Mouse (Mus musculus): ENCODE data around the gene Hdac11. TPM values are rescaled to one million over a fixed set of nuclear protein-coding genes. Genes with fewer than 3 reads are reported as not detected.
A peak's percentile ranks its signal among the peaks of the same experiment; 100 is the strongest.

Gene Hdac11
- polyA plus RNA-seq, 1 experiment from 2014 or later = 42.1 TPM

DNA sequence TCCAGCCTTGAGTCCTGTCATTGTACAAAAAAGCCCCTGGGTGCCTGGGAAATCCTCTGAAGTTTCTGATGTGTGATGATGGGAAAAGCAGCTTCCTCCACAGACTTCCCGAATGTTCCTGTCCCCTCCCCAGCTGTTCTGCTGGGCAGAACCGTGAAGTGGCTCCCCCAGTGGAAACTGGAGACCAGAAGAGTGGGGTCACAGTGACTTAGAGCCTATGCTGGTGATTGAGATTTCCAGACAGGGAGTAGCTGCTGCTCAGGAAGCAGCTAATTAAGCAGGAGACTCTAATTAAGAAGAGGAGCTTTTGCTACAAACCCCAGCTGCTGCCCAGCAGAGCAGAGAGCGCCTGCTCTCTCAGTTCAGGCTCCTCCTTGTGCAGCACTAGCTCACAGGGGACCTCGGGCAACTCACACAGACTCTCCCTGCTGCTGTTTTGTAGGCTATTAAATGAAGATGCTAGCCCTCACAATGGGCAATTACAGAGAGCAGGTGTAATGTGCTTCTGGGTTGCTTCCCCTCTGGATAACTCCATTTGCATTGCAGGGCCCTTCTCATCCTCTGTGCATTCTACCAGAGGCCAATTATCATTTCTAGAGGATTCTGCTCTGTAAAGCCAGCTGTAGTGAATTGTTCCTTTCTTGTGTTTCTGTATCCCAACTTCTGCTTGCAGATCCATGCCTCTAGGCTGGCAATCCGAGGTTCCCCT lies 9.9 kb upstream of the Hdac11 start:
- peak overlapping the region; percentile 5; the same call in 1 of the 2 replicates for H3K4me2 ChIP-seq (ENCODE audit: low read length)
- peak; percentile 84 for ATAC-seq (ENCODE audit: low FRiP score, low TSS enrichment)
- WGBS = 15% methylated on average over 5 of the region's 5 CpGs
- H3K27ac ChIP-seq (replicated peaks; ENCODE audit: low read depth, low read length) = peak overlapping the region; percentile 85
- no peaks in the 10 kb centered on the region for H3K9me3 ChIP-seq (ENCODE audit: control insufficient read depth, low read length)
- H3K27me3 ChIP-seq (ENCODE audit: control insufficient read depth, insufficient read depth, low read length) = no peaks in the 10 kb centered on the region
- no peaks in the 10 kb centered on the region for H3K36me3 ChIP-seq (ENCODE audit: control insufficient read depth, insufficient read depth, low read length)
- peak; percentile 75 for DNase-seq
- no peak overlapping the region for H3K4me3 ChIP-seq (replicated peaks; ENCODE audit: low read depth, low read length)
- H3K9ac ChIP-seq (replicated peaks; ENCODE audit: low read length) = peak overlapping the region; percentile 23; the same call in 1 of the 2 replicates
- H3K4me1 ChIP-seq (ENCODE audit: control insufficient read depth, insufficient read depth, low read length) = peaks cover 37% of the 10 kb centered on the region

DNA sequence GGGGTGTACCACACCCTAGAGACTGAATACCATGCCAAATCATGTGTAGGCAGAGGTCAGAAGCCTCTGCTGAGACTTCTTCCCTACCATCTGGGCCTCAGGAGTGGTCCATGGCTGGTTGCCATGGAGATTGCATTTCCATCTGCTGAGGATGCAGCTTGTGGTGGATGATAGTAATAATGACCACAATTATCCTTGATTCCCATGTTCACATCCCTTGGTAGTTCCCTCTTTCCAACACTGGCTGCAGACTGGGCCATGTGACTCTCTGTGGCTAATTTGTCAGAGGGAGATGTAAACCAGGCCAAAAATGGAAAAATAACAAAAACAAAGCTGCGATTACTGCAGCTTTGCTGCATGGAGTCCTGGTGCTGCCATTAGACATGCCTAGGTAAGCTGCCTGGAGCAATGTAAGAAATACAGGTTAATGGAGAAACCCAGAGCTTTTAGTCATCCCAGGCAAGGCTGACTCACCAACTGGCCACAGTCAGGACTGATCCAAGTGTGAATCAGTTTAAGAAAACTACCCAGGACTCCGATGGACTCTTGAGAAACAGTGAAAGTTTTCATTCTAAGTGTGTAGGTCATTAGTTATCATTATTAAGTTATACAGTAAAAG lies 9.2 kb upstream of the Hdac11 start:
- 76% methylated on average over 2 of the region's 2 CpGs for WGBS
- H3K4me3 ChIP-seq (replicated peaks; ENCODE audit: low read depth, low read length) = no peak overlapping the region
- no peaks in the 10 kb centered on the region for H3K27me3 ChIP-seq (ENCODE audit: control insufficient read depth, insufficient read depth, low read length)
- ATAC-seq (ENCODE audit: low FRiP score, low TSS enrichment) = peak; percentile 65
- H3K27ac ChIP-seq (replicated peaks; ENCODE audit: low read depth, low read length) = peak overlapping the region; percentile 85
- H3K4me1 ChIP-seq (ENCODE audit: control insufficient read depth, insufficient read depth, low read length) = peaks cover 41% of the 10 kb centered on the region
- no peak overlapping the region; the same call in 1 of the 2 replicates for H3K9ac ChIP-seq (replicated peaks; ENCODE audit: low read length)
- peak overlapping the region; percentile 5; the same call in 1 of the 2 replicates for H3K4me2 ChIP-seq (ENCODE audit: low read length)
- H3K9me3 ChIP-seq (ENCODE audit: control insufficient read depth, low read length) = no peaks in the 10 kb centered on the region
- H3K36me3 ChIP-seq (ENCODE audit: control insufficient read depth, insufficient read depth, low read length) = no peaks in the 10 kb centered on the region
- peak; percentile 81 for DNase-seq

DNA sequence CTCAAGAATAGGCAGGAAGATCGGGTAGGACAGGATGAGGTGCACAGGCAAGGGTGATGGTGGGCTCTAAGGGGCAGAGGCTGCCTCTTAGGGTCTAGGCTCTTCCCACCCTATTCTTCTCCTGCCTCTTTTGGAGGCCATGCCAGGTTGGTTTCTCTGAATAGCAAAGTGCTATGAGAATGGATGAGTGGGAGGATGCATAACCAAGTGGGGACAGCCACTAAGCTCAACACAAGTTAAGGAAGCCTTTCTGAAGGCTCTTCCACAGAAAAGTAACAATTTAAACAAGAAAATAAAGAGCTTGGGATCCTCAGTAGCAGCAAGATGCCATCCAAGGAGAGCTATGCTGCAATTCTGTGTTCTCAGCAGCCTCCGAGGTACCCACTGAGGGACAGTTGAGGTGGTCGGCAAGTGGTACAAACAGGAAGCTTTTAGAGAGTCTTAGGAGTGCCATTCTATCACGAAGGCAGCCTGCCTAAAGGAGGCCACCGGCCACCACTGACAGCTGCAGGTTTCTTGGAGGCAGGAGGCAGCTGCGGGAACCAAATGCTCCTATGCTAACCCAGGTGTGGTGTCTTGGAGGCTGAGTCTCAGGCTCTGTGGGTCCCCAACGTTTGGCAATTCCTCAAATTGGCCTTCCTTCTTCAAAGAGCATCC lies 3.4 kb upstream of the Hdac11 start:
- Histone ChIP-seq H3K9ac (replicated peaks; ENCODE audit: low read length) (no peak overlapping the region; the same call in 1 of the 2 replicates), H3K4me3 (replicated peaks; ENCODE audit: low read depth, low read length) (peak overlapping the region; percentile 21; the same call in 1 of the 2 replicates), H3K9me3 (ENCODE audit: control insufficient read depth, low read length) (no peaks in the 10 kb centered on the region), H3K27me3 (ENCODE audit: control insufficient read depth, insufficient read depth, low read length) (no peaks in the 10 kb centered on the region), H3K36me3 (ENCODE audit: control insufficient read depth, insufficient read depth, low read length) (no peaks in the 10 kb centered on the region), H3K4me1 (ENCODE audit: control insufficient read depth, insufficient read depth, low read length) (peaks cover 55% of the 10 kb centered on the region), H3K4me2 (ENCODE audit: low read length) (peak overlapping the region; percentile 54), H3K27ac (replicated peaks; ENCODE audit: low read depth, low read length) (peak overlapping the region; percentile 92)
- ATAC-seq (ENCODE audit: low FRiP score, low TSS enrichment) (no peak), DNase-seq (no peak)
- WGBS = 35% methylated on average over 7 of the region's 7 CpGs

DNA sequence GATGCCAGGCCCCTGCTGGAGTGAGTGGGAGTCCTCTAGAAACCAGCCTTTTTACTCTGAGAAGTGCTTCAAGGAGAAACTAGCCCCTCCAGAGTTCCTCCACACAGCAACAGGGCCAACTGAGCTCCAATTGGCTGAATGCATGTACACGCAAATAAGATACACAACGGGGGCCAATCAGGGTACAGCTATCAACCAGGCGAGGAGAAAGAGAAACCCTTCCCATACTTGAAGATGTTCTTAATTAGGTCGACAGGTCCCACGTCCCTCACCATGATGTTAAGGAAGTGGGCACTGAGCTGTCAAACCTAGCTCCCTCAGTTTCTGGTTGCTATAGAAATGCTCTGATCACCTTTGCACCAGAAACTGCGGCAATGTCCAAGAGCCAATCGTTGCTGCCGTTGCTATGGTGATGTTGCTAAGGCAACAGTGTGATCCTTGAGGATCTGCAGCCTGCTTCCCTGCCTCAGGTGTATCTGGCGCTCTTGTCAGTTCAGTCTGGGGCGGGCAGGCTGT lies 2.9 kb upstream of the Hdac11 start:
- Histone ChIP-seq H3K9me3 (ENCODE audit: control insufficient read depth, low read length) (no peaks in the 10 kb centered on the region), H3K9ac (replicated peaks; ENCODE audit: low read length) (no peak overlapping the region; the same call in 1 of the 2 replicates), H3K4me2 (ENCODE audit: low read length) (peak overlapping the region; percentile 54), H3K27me3 (ENCODE audit: control insufficient read depth, insufficient read depth, low read length) (no peaks in the 10 kb centered on the region), H3K27ac (replicated peaks; ENCODE audit: low read depth, low read length) (peak overlapping the region; percentile 92), H3K36me3 (ENCODE audit: control insufficient read depth, insufficient read depth, low read length) (no peaks in the 10 kb centered on the region), H3K4me3 (replicated peaks; ENCODE audit: low read depth, low read length) (peak overlapping the region; percentile 21), H3K4me1 (ENCODE audit: control insufficient read depth, insufficient read depth, low read length) (peaks cover 58% of the 10 kb centered on the region)
- ATAC-seq (ENCODE audit: low FRiP score, low TSS enrichment) = peak; percentile 84
- peak; percentile 94 for DNase-seq
- under 1% methylated on average over 10 of the region's 10 CpGs for WGBS

- no peak overlapping the region for H3K4me2 ChIP-seq (ENCODE audit: low read length)
- no peaks in the 10 kb centered on the region for H3K27me3 ChIP-seq (ENCODE audit: control insufficient read depth, insufficient read depth, low read length)
- WGBS = 60% methylated on average over 4 of the region's 4 CpGs
- peaks cover 68% of the 10 kb centered on the region for H3K4me1 ChIP-seq (ENCODE audit: control insufficient read depth, insufficient read depth, low read length)
- DNase-seq (no peak), ATAC-seq (ENCODE audit: low FRiP score, low TSS enrichment) (no peak)
- H3K9me3 ChIP-seq (ENCODE audit: control insufficient read depth, low read length) = no peaks in the 10 kb centered on the region
- peak overlapping the region; percentile 92 for H3K27ac ChIP-seq (replicated peaks; ENCODE audit: low read depth, low read length)
- no peak overlapping the region for H3K9ac ChIP-seq (replicated peaks; ENCODE audit: low read length)
- no peaks in the 10 kb centered on the region for H3K36me3 ChIP-seq (ENCODE audit: control insufficient read depth, insufficient read depth, low read length)
- H3K4me3 ChIP-seq (replicated peaks; ENCODE audit: low read depth, low read length) = no peak overlapping the region
Measured at GRCm38 (mm10) chr6:91154685-91155084, 1.8 kb upstream of the Hdac11 start.

DNA sequence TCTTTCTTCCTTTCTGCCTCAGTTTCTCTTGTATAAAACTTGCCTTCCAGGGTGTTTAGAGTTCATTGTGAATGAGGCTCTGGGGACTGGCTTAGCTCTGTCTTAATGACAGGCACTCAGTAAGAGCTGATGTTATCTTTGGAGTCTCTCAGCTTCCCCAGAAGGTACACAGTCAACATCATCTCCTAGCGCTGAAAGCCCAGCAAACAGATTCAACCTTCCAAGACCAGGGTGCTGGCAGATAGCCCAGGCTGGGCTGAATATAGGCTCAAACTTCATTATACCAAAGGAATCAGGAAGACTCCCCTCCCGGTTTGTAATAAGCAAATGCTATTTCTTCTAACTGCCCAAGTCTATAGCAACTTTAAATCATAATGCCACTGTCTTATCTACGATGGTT lies 1.2 kb upstream of the Hdac11 start:
- Histone ChIP-seq H3K9ac (replicated peaks; ENCODE audit: low read length) (no peak overlapping the region), H3K27me3 (ENCODE audit: control insufficient read depth, insufficient read depth, low read length) (no peaks in the 10 kb centered on the region), H3K36me3 (ENCODE audit: control insufficient read depth, insufficient read depth, low read length) (peaks cover 3% of the 10 kb centered on the region; the same call in 1 of the 2 replicates), H3K27ac (replicated peaks; ENCODE audit: low read depth, low read length) (peak overlapping the region; percentile 92), H3K4me3 (replicated peaks; ENCODE audit: low read depth, low read length) (no peak overlapping the region), H3K4me1 (ENCODE audit: control insufficient read depth, insufficient read depth, low read length) (peaks cover 73% of the 10 kb centered on the region), H3K4me2 (ENCODE audit: low read length) (no peak overlapping the region), H3K9me3 (ENCODE audit: control insufficient read depth, low read length) (no peaks in the 10 kb centered on the region)
- DNase-seq (no peak), ATAC-seq (ENCODE audit: low FRiP score, low TSS enrichment) (no peak)
- 79% methylated on average over 3 of the region's 3 CpGs for WGBS

DNA sequence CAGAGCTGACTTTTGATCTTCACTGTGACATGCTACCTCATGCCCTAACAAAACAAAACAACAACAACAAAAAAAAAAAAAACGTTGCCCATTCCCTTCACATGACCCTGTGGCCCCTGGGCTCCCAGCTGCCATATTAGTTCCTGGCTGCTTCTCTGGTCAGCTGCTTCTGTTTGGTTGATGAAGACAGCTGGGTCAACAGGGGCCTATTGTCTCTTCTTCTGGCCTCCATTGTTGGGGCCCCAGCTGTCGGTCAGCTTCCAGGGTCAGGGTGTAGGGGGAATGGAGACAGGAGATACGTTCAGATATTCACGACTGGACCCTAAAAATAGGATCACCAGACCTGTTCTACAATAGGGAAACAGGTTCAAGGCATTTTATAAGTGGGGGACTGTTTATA lies 403 bp upstream of the Hdac11 start:
- 19% methylated on average over 4 of the region's 4 CpGs for WGBS
- peak overlapping the region; percentile 65 for H3K4me3 ChIP-seq (replicated peaks; ENCODE audit: low read depth, low read length)
- H3K36me3 ChIP-seq (ENCODE audit: control insufficient read depth, insufficient read depth, low read length) = peaks cover 3% of the 10 kb centered on the region; the same call in 1 of the 2 replicates
- peak overlapping the region; percentile 79; the same call in 1 of the 2 replicates for H3K9ac ChIP-seq (replicated peaks; ENCODE audit: low read length)
- H3K27me3 ChIP-seq (ENCODE audit: control insufficient read depth, insufficient read depth, low read length) = no peaks in the 10 kb centered on the region
- H3K4me1 ChIP-seq (ENCODE audit: control insufficient read depth, insufficient read depth, low read length) = peaks cover 81% of the 10 kb centered on the region
- H3K27ac ChIP-seq (replicated peaks; ENCODE audit: low read depth, low read length) = peak overlapping the region; percentile 85
- DNase-seq = no peak
- no peak for ATAC-seq (ENCODE audit: low FRiP score, low TSS enrichment)
- peak overlapping the region; percentile 91 for H3K4me2 ChIP-seq (ENCODE audit: low read length)
- H3K9me3 ChIP-seq (ENCODE audit: control insufficient read depth, low read length) = no peaks in the 10 kb centered on the region

GRCm38 (mm10) chr6:91157237-91157570 lies 739 bp downstream of the Hdac11 start:
- ATAC-seq (ENCODE audit: low FRiP score, low TSS enrichment) (no peak), DNase-seq (no peak)
- Histone ChIP-seq H3K4me2 (ENCODE audit: low read length) (peak overlapping the region; percentile 91), H3K9ac (replicated peaks; ENCODE audit: low read length) (peak overlapping the region; percentile 79), H3K36me3 (ENCODE audit: control insufficient read depth, insufficient read depth, low read length) (peaks cover 3% of the 10 kb centered on the region; the same call in 1 of the 2 replicates), H3K4me3 (replicated peaks; ENCODE audit: low read depth, low read length) (peak overlapping the region; percentile 65), H3K4me1 (ENCODE audit: control insufficient read depth, insufficient read depth, low read length) (peaks cover 78% of the 10 kb centered on the region), H3K9me3 (ENCODE audit: control insufficient read depth, low read length) (no peaks in the 10 kb centered on the region), H3K27ac (replicated peaks; ENCODE audit: low read depth, low read length) (peak overlapping the region; percentile 85), H3K27me3 (ENCODE audit: control insufficient read depth, insufficient read depth, low read length) (no peaks in the 10 kb centered on the region)
- WGBS = 41% methylated on average over 6 of the region's 6 CpGs

All from midbrain, embryonic 14.5 days (tissue).